9 mouse cellular contexts compared by ENCODE assay signal in genomic region chr16:95573163-95573562, GRCm38 (mm10). TPM values are rescaled to one million over a fixed set of nuclear protein-coding genes. Genes with fewer than 3 reads are reported as not detected.
DNase-seq lines count a peak whose midpoint lies in the region; ATAC-seq and TF ChIP-seq lines count a peak whose summit lies in the region.
"Had no signal": no experiment of that assay in that cellular context is flagged by ENCODE, and none has a peak within 500 bp of the region (broad histone marks: within the 10 kb centered on the region; RNA-seq: fewer than 3 reads in every experiment).

No protein-coding gene starts in this region.

- no peaks in the 10 kb centered on the region for H3K9me3 ChIP-seq in kidney, embryonic 14.5 days (ENCODE audit: control insufficient read depth, low read length)
- H3K9me3 ChIP-seq: limb, embryonic 12.5 days had no signal

- ATAC-seq in kidney, embryonic 14.5 days (ENCODE audit: low FRiP score, low TSS enrichment), result no peak
- no peak for ATAC-seq in erythroid progenitor cell, adult 5-6 weeks (replicated peaks; ENCODE audit: low FRiP score, poor library complexity, severe bottlenecking)

- TF ChIP-seq CTCF in left cerebral cortex, adult 2 months (IDR thresholded peaks at IDR 0.05), result no peak
- no peak for TF ChIP-seq CTCF in thymus, adult 2 months (IDR thresholded peaks at IDR 0.05; ENCODE audit: borderline replicate concordance, control insufficient read depth, extremely low read depth, insufficient read depth, low read length, poor library complexity)

- no peaks in the 10 kb centered on the region for H3K36me3 ChIP-seq in kidney, embryonic 14.5 days (ENCODE audit: control insufficient read depth, insufficient read depth, low read length)
- H3K36me3 ChIP-seq in thymus, adult 2 months (ENCODE audit: control insufficient read depth, insufficient read depth, low read length), result no peaks in the 10 kb centered on the region
- H3K36me3 ChIP-seq: limb, embryonic 12.5 days had no signal

- peak; percentile 12 for DNase-seq in kidney, postnatal 14 days
- peak; percentile 32 to 45 for DNase-seq in frontal cortex, postnatal 10 days (ENCODE audit: low spot score in 2 of 2)
- DNase-seq in left cerebral cortex, adult 2 months (ENCODE audit: extremely low spot score in 1 of 2, low spot score in 2 of 2), result peak; percentile 67
- DNase-seq in right cerebral cortex, postnatal 25 days, result peak; percentile 67
- DNase-seq in thymus, adult 2 months, result no peak
- no peak for DNase-seq in spleen, postnatal 10 days (ENCODE audit: low spot score in 2 of 2)

- no peaks in the 10 kb centered on the region for H3K27me3 ChIP-seq in kidney, embryonic 14.5 days (ENCODE audit: control insufficient read depth, insufficient read depth, low read length)
- H3K27me3 ChIP-seq in thymus, adult 2 months (ENCODE audit: control insufficient read depth, insufficient read depth, low read length), result no peaks in the 10 kb centered on the region

- 60% methylated on average over 13 of the region's 13 CpGs for WGBS in kidney, embryonic 14.5 days
- WGBS in thymus, adult 2 months, result 93% methylated on average over 13 of the region's 13 CpGs

- no peak overlapping the region for H3K4me2 ChIP-seq in kidney, embryonic 14.5 days (replicated peaks; ENCODE audit: low read depth, low read length)
- H3K4me2 ChIP-seq: limb, embryonic 12.5 days had no signal

- H3K4me3 ChIP-seq in kidney, embryonic 14.5 days (ENCODE audit: low read length), result no peak overlapping the region
- no peak overlapping the region for H3K4me3 ChIP-seq in left cerebral cortex, adult 2 months
- H3K4me3 ChIP-seq in thymus, adult 2 months (ENCODE audit: control insufficient read depth, insufficient read depth, low read length), result no peak overlapping the region
- H3K4me3 ChIP-seq: limb, embryonic 12.5 days had no signal

- no peak for TF ChIP-seq POLR2A in thymus, adult 2 months (IDR thresholded peaks at IDR 0.05; ENCODE audit: control insufficient read depth, extremely low read depth, insufficient read depth, low read length, poor library complexity)

- no peaks in the 10 kb centered on the region for H3K4me1 ChIP-seq in kidney, embryonic 14.5 days (ENCODE audit: control insufficient read depth, insufficient read depth, low read length)
- no peaks in the 10 kb centered on the region for H3K4me1 ChIP-seq in thymus, adult 2 months (replicated peaks; ENCODE audit: control insufficient read depth, insufficient read depth, low read length)

- H3K27ac ChIP-seq in kidney, embryonic 14.5 days (ENCODE audit: low read depth, low read length), result no peak overlapping the region
- H3K27ac ChIP-seq in left cerebral cortex, adult 2 months, result no peak overlapping the region
- H3K27ac ChIP-seq in thymus, adult 2 months (ENCODE audit: control insufficient read depth, insufficient read depth, low read length), result no peak overlapping the region
- H3K27ac ChIP-seq: limb, embryonic 12.5 days had no signal

- intact Hi-C loops in left cerebral cortex, adult 2 months (cut with DNase I), result no loop called here

- no peak overlapping the region for H3K9ac ChIP-seq in kidney, embryonic 14.5 days (ENCODE audit: low read depth, low read length)
- H3K9ac ChIP-seq: limb, embryonic 12.5 days had no signal

RNA-seq across cellular contexts. Expression of gene Erg, which starts 13.2 kb away (rescaled TPM):
- polyA plus RNA-seq in kidney, embryonic 14.5 days (2014; fragmentation: Nextera tagmentation; extraction: Ambion mirVana), result 4.6 and 6.0 TPM in 2 replicates
- total RNA-seq in left cerebral cortex, adult 2 months (2021), result 1 to 10 TPM; 5.5 to 5.6 TPM
- total RNA-seq in erythroid progenitor cell, adult 5-6 weeks (2015; ENCODE audit: low replicate concordance), result 4.6 and 5.0 TPM in 2 replicates
- total RNA-seq in erythroid progenitor cell, adult 5-6 weeks (2017; ENCODE audit: low replicate concordance), result 2.4 and 8.1 TPM in 2 replicates
- polyA plus RNA-seq in thymus, adult 2 months (2012; rRNA removed), result 3.7 and 4.0 TPM in 2 replicates

Comparison
In these comparisons a context has a peak if more than half of its experiments do, and no peak if none do; other contexts are left out.
1. DNase-seq: peak in kidney, postnatal 14 days (single experiment), frontal cortex, postnatal 10 days (2 of 2), left cerebral cortex, adult 2 months (2 of 2) and right cerebral cortex, postnatal 25 days (single experiment); none in thymus, adult 2 months (single experiment) and spleen, postnatal 10 days (0 of 2).